Mouse (Mus musculus): ENCODE data around the gene Nt5c1a.
"Not testable (repeated sequence)": the region's sequence is repeated elsewhere in the genome, so short reads cannot be mapped to it uniquely, and the experiment has no call there.

Nt5c1a gene

DNA sequence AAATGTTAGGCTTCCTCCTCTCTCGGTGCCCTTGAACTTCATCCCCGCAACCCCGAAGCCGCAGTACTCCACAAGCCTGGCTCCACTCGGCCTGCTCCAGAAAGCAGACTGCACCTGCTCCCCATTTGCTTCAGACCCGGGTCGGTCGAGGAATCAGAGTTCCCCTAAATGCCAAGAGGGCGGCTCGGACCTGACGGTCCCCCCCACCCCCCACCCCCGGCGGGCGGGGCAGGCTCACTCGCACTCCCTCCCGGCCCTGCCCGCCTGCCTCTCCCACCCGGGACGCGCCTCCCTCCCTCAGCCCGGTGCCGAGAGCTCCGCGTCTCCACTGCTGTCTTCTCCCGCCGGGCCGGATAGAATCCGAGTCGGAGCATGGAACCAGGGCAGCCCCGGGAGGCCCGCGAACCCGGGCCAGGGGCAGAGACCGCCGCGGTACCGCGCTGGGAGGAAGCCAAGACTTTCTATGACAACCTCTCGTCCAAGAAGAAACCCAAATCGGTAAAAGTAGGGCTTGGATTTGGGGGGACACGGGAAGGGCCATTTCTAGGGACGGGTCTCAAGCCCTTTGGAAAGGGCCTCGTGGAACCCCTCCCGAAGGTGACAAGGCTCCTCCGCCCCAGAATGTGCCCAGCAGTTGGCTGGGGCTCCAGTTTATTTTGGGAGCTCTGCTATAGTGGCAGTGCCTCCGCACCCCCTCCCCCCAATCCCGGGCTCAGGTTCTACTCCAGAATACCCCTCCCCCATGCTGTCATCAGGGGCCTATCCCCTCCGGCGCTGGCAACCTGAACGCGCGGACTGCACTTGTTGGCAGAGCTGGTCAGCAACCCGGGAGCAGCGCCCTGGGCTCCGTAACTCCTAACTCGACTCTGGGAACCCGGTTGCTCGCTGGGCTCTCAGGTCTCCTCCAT is at the start of gene Nt5c1a:
Nt5c1a (plus strand) TSS at position 319 of the 908 bp plus-strand sequence.
- DNase-seq (ENCODE audit: low read depth in 1 of 2, low spot score in 2 of 2) = no peak

DNA sequence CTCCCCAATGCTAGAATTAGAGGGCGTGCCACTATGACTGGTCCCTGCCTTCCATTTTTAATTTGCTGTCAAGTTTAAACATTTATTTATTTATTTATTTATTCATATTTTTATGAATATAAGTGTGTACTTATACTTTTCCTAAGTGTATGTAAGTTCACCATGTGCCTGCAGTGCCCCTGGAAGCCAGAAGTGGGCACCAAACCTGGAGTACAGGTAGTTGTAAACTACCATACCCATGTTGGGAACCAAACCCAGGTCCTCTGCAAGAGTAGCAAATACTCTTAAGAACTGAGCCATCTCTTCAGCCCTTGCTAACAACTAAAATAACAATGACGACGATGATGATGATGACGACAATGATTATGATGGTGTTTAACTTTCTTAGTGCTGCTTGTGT is 49.3 kb upstream of the Nt5c1a start:
- no peak for DNase-seq (ENCODE audit: low read depth in 1 of 2, low spot score in 2 of 2)

DNA sequence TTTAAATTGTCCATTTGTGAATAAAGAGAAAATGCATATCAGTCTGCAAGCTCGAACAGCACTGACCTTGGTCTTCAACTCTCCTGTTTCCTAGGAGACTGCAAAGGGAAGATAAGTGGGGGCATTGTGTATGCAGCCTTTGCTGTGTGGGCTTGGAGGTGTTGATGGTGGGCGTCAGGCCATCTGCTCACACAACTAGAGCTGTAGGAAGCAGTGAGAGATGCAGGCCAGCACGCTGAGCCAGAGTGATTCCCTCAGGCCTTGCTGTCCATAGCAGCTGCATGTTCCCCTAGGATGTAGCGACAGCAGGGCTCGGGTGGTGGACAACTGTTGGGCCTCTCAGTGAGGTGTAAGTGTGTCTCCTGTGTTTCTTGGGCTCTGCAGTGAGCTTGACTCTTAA is 48.3 kb upstream of the Nt5c1a start:
- no peak for DNase-seq (ENCODE audit: low read depth in 1 of 2, low spot score in 2 of 2)

DNA sequence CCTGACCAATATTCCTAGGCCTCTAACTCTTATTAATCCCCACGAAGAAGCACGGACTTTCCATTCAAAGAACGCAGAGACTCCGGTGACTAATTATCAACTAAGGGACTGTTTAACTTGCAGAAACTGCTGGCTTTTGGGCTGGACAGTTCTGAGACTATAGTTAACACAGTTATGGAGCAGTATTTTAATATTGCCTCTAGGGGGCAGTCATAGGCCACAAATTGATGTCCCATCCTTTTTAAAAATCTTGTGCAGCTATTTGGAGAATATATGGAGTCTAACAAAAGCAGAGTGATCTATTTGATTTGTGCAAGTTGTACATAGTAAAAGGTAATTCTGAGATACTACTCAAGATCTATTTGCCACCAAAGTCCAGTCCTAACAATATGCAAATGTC is 46.3 kb upstream of the Nt5c1a start:
- no peak for DNase-seq (ENCODE audit: low read depth in 1 of 2, low spot score in 2 of 2)

DNA sequence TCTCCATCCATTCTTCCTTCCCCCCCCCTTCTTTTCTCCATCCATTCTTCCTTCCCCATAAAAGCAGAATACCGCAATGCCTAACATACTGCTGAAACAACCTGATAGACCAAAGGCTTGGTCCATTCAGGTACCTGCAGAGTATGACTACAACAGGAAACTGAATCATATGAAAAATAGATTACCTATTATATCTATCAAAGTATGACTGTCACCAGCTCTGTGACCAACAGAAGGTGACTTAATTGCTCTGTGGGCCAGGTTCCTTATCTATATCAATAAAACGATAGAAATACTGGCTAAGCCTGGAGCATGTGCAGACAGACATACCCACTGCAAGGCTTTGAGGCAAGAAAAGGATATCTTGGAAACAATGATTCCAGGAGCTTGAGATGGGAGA is 45.9 kb upstream of the Nt5c1a start:
- DNase-seq (ENCODE audit: low read depth in 1 of 2, low spot score in 2 of 2) = no peak

DNA sequence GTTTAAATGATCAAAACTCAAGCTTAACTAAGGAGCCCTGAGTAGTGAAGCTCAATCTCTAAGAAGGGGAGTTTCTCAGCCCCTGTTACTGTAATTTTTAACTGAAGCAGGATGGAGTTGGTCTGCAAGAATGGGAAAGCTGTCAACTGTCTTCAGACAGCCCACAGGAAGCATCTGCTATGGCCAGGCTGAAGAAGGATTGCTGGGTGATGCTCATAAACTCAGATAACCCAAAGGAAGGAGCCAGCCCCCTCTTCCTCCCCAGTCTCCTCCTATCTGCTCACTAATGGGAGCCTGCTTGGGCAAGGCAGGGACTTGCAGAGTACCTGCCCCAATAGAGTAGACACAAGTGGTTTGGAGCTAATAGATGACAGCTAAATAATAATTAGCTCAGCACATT is 45.5 kb upstream of the Nt5c1a start:
- no peak for DNase-seq (ENCODE audit: low read depth in 1 of 2, low spot score in 2 of 2)

DNA sequence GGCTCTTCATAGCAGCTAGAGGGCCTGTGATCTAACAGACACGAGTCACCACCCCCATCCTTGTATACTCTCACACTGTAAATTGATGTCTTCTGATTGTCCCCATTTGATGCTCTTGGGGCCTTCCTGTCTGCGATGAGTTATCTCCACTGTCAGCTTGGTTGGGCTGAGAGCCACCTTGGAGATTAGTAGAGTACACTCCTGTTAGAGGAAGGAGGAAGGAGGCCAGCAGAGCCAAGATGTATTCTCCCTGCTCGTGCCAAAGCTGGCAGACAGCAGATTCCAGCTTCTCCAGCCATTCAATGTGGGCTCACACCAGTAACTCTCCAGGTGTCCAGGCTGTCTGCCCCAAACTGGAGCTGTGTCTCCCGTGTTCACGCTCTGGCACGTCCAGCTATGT is 40.7 kb upstream of the Nt5c1a start:
- DNase-seq (ENCODE audit: low read depth in 1 of 2, low spot score in 2 of 2) = no peak

DNA sequence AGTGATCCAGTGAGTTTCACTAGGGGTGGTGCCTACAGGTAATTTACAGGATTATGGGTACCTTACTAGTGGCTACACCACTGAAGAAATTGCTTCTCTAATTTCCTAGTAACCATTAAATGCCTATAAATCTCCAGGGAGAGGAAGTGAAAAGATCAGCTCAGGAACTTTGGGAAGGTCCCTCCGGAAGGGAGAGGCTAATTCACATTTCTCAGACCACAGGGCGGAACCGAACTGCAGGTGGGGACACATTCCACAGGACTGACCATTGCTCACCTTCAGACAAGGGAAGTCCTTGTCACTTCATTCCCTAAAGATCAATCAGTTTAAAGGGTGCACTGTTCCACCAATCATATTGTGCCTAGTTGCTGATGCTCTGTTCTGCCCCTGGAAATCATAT is 40.1 kb upstream of the Nt5c1a start:
- not testable (repeated sequence) for DNase-seq (ENCODE audit: low read depth in 1 of 2, low spot score in 2 of 2)

DNA sequence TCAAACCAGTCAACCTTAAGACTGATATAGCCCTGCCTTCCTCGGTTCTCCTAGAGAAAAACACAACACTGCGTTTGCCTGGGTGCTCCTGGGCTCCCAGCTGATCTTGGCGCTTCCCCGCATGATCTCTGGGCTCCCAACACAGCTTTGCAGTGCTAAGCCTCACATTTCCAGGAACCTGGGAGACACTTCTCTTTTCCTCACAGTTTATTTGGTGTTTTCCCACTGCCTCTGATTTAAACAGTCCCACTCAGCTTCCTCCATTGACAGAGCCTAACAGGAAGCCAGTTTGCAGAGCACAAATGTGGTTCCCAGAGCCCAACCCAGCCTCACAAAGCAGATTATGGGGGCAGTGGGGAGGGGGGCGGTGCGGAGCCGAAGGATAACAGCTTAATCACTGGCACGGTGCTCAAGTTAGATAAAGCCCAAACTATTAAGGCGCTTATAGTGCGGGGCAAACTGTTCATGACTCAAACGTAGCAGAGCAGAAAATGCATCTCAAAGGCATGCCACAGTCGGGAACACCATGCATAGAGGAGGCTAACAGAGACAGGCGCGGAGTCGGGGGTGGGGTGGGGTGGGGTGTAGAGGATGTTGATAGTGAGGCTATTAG is 38.9 kb upstream of the Nt5c1a start:
- DNase-seq (ENCODE audit: low read depth in 1 of 2, low spot score in 2 of 2) = no peak

DNA sequence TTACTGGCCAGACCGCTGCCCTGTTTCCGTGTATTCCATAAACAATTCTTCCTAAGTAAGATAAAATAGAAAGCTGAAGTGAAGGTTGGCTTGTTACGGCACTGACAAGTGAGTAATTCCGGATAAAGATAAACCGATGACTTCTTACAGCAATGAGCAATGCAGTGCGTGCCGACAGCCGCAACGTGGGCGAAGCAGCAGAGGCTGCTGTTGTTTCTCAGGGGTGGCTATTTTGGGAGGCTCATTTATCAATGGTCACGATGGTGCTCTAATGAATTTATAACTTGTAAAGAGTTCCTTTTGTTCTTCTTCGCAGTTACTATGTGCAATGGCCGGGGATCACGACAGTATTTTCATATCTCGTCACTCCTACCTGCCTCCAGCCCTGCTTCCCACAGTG is 37.1 kb upstream of the Nt5c1a start:
- no peak for DNase-seq (ENCODE audit: low read depth in 1 of 2, low spot score in 2 of 2)

DNA sequence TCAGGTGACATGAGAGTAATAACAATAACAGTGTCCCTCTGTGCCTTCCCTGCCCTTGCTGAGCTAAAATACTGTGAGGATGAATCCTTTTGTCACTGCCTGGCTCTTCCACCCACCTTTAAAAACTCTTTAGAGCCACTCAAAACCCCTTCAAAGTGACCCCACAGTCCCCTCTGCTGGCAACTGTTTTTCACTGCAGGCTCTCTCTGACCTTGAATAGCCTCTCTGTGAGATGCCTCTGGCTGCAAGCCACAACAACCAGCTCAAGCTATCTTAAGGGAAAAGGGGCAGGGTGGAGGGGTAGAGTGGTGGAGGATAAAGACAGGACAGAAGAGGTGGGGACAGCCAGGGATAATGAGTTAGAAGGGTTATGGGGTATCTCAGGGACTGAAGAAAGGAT is 29.5 kb upstream of the Nt5c1a start:
- DNase-seq (ENCODE audit: low read depth in 1 of 2, low spot score in 2 of 2) = no peak

DNA sequence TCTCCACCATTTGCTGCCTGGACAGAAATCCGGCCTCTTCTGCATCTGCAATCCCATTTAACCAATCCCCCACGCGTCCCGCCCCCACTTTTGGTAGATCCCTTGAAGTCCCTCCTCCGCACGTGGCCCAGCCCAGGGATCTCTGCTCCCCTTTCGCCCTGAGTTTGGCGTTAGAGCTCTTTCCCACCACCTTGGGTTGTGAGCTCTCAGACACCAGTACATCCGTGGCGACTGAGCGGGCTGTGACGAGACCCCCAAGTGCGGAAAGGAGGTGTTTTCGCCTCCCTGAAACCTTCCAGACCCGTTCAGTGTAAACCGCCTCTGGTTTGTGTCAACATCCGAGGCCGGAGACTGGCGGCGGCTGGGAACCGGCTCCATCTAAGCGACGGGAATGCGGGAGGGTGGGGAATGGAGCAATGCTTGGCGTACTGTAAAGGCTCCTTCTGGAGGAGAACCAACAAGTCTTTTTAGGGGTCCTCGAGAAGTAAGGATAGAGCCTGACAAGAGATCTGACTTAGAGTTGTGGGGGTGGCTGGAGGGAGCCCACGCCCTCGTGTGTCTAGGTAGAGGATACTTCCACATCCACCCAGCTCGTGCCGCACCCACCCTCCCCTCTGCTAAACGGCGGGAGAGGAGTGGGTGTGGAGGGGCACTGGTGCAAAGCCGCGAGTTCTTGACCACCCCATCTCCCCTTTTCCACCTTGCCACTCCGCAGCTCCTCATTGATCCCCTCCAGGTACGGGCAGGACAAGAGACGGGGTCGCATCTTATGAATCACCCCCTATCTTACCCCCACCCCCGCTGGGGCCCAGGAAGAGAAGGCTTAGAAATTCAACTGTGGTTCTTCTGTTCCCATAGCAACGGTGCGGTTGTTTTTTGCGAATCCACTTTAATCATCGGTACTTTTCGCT is 18.7 kb upstream of the Nt5c1a start, which contains the start of gene Hpcal4:
Hpcal4 (plus strand) TSS at position 900 of the 911 bp plus-strand sequence.
- no peak for DNase-seq (ENCODE audit: low read depth in 1 of 2, low spot score in 2 of 2)

DNA sequence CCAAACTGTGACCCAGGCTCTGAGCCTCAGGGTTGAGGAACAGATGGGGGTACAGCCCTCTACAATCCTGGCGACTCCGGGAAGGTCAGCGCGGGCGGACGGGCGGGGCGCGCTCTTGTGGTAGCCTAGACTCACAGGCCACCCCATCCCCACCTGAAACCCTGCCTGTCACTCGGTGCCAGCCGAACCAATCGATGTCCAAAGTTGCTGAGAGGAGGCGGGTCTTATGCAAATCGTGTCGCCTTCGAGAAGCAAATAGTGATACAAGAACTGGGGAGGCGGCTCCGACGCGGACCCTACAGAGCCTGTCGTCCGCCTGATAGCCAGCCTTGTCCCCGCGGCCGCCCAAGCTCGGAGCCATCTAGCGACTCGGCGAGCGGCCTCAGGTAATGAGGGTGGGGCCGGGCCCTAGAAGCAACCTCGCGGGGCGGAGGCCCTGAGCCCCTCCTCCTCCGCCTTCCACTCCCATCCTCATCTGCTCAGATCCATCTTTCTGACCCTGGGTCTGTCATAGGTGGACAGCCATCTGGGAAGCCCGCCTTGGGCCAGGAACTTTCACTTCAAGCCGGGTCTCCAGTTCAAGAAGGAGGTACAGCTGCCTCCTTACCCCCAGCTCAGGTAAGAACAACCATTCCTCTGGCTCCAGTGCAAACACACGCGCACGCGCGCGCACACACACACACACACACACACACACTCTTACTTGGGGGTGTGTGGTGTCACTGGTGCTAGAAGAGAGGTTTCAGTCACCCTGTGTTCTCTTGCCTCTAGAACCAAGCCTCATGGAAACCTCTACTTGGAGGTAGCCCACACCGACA is 17.9 kb upstream of the Nt5c1a start:
- DNase-seq (ENCODE audit: low read depth in 1 of 2, low spot score in 2 of 2) = no peak

DNA sequence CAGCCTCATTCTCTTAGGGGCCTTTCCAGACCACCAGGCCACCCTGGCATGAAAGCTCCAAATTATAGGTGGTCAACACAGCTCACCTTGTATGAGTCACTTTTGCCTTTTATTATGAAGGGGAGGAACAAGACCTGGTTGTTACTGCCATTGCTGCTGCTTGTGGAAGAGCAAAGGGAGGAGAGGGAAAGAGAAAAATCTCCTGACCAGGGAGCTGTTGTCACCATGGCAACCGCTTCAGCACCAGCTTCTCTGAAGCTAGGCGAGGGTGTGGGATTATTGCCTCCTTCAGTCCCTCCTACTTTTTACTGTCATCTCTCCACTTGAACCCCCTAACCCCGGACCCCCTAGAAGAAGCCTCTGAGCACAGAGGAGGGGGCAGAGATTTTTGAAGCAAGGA is 16.5 kb upstream of the Nt5c1a start:
- no peak for DNase-seq (ENCODE audit: low read depth in 1 of 2, low spot score in 2 of 2)

DNA sequence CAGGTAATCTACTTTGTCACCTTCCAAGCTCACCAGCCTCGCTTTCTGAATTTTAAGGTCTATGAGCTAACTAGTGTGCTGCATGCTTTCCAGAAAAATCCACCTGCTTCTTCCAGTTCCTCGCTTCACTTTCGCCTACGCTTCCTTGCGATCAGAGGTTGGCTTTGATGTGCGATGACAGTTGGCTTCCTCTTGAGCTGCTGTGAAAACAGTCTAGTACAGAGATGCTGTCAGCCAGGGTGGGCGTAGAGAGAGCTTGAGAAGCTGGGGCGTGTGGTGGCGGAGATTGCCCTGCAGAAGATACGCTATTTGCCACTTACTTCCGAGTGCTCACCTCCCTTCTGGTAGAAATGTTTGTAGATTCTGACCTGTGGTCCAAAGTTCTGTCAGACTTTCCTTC is 9.0 kb upstream of the Nt5c1a start:
- no peak for DNase-seq (ENCODE audit: low read depth in 1 of 2, low spot score in 2 of 2)

DNA sequence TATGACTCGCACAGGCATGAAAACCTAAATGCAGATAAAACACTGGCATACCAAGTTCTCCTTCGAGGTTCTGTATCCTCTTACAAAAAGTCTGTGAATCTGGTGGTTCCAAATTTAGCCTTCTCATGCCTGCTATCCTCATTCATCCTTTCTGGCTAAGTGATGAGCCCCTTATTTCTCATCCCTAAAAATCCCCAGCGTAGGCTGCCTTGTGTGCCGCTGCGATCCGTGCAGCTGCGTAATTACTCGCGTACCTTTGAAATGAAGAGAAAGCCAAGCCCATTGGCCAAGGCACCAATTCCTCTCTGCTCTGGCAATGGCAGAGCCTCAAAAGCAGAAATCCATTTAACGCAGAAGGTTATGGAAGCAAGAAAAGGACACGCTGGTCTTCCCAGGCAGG is 7.5 kb upstream of the Nt5c1a start:
- no peak for DNase-seq (ENCODE audit: low read depth in 1 of 2, low spot score in 2 of 2)

DNA sequence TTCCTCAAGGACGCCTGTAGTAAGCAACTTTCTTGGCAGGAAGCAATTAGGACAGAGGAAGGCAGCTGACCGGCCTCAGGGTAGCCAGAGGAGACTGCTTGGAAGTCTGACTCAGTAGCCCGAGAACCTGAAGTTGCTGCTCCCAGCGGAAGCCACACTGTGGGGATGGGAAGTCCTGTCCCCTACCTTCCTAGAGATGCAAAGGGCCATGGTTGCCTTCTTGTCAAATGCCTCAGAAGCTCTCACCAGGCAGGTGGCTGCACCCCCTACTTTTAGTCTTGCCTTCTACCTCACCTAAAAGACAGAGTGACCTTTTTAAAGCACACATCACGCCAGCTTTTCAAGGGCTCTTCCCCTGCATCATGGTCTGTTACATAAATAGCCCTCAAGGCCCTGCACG is 4.6 kb upstream of the Nt5c1a start:
- DNase-seq (ENCODE audit: low read depth in 1 of 2, low spot score in 2 of 2) = no peak

DNA sequence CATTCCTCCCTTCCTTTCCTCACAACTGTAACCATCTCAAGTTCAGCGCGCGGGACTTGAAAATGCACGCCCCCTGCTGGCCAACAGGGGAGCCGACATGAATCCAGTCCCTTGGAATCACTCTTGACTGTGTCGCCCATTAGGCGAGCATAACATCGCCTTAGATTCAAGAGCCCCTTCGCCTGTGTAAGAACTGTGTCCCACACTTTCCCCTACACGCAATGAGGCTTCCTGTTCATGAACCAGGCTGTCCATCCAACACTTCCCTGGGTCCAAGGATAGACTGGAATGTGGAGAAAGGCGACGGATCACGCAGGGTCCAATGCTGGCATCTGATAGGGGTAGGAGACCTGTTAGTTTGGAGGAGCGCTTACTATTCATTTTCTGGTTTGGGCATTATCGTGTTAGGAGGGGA is 526 bp upstream of the Nt5c1a start:
- DNase-seq (ENCODE audit: low read depth in 1 of 2, low spot score in 2 of 2) = no peak

DNA sequence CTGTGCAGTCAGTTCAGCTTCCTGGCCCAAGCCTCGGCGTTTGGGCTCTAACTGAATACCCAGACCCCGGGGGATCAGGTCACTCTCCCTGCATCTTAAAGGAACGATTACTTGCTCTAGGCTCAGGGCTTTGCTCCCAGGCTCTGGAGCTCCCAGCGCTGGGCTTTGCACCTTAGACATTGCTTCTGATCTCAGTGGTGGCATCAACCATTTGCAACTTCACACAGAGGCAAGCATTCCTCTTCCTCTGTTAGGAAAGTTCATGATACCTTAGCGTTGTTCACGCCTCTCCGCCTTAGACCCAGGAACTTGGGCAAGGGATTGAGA is 753 bp downstream of the Nt5c1a start:
- DNase-seq (ENCODE audit: low read depth in 1 of 2, low spot score in 2 of 2) = no peak

DNA sequence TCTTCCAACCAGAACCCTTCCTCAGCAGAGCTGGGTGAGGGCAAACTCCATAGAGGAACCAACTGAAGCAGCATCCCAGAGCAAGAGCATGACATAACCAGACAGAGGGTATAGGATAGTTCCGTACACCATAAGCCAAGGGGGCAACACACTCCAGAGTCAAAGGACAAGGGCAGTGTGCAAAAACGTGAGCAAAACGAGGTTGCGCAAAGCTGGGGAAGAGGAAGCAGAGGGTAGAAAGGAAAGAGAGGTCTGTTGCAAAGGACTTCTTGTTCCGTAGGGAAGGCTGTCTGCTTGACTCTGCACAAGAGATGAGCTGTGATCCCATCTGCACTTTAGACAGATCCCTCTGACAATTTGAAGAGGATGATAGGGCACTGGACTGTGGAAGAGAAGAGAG is 6.0 kb downstream of the Nt5c1a start:
- no peak for DNase-seq (ENCODE audit: low read depth in 1 of 2, low spot score in 2 of 2)

DNA sequence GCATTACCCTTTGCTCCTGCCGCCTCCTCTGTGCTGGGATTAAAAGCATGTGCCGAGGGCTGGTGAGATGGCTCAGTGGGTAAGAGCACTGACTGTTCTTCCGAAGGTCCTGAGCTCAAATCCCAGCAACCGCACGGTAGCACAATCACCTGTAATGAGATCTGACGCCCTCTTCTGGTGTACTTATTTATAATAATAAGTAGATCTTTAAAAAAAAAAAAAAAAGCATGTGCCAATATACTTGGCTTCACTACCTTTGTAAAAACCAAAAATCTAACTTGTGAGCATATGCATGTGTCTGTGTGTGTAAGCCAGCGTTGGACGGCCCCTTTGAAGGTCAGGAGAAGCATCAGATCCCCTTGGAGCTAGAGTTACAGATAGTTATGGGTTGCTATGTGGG is 9.7 kb downstream of the Nt5c1a start:
- DNase-seq (ENCODE audit: low read depth in 1 of 2, low spot score in 2 of 2) = no peak

Measured in monocyte, adult 2 months (primary cell).